Mouse (Mus musculus): ENCODE data around the gene Lrrk1. TPM values are rescaled to one million over a fixed set of nuclear protein-coding genes. Genes with fewer than 3 reads are reported as not detected.

Gene Lrrk1
- total RNA-seq, 2 experiments from 2014 or later, result 1.9 to 2.7 TPM

Small RNA genes lying within 50 kb of the gene (microRNA-seq; reads per million reads assigned to microRNA genes)
- 0 reads per million in 2 experiments for gene Mir7057

Other genes with a start within 250 kb of the Lrrk1 start
- gene Gm10974, start 22.4 kb downstream of the Lrrk1 start, total RNA-seq (2021), result not detected
- gene Aldh1a3, start 39.2 kb upstream of the Lrrk1 start, total RNA-seq (2021), result 1 to 10 TPM; 1.3 to 1.4 TPM

Data from layer of hippocampus, adult 18-20 months (tissue).